Mouse (Mus musculus) C2C12 (cell line): ENCODE results near the gene Hoxa7.

Experiments
- CTCF ChIP-seq: IDR thresholded peaks from one replicate; pipeline ENCODE4 v1.5.1; 2011; ENCODE audit not compliant: control insufficient read depth, insufficient read depth, insufficient read length
- MAX ChIP-seq: IDR thresholded peaks from one replicate; pipeline ENCODE4 v1.6.1; 2011; ENCODE audit warnings: mild to moderate bottlenecking, control low read depth
- MYOD1 ChIP-seq: IDR thresholded peaks from one replicate; pipeline ENCODE4 v1.6.1; 2011; ENCODE audit warnings: low read depth; ENCODE audit not compliant: control insufficient read depth, insufficient read length

- no peak for TF ChIP-seq CTCF
- TF ChIP-seq MAX: no peak
- no peak for TF ChIP-seq MYOD1
Observed at GRCm38 (mm10) chr6:52185222-52185621, 36.4 kb downstream of the Hoxa7 start.
